Mouse (Mus musculus) liver, postnatal 0 days (tissue): ENCODE measurements around the gene Cbln3. TPM values are rescaled to one million over a fixed set of nuclear protein-coding genes. Genes with fewer than 3 reads are reported as not detected.

Experiments used
- ATAC-seq: fragments of 200-750 bp; cut with Nextera tagmentation; 2 replicates; pipeline ENCODE4 v1.8.0; 2017; ENCODE audit warnings: mild to moderate bottlenecking, moderate library complexity
- DNase-seq: peaks from one replicate; pipeline ENCODE4 v3.0.0-alpha.2; 2016
- H3K27ac ChIP-seq: fragments of 300-500 bp; sonication (generic); 2 replicates; pipeline ENCODE4 v1.5.1; 2014; ENCODE audit warnings: antibody characterized with exemption, moderate library complexity, mild to moderate bottlenecking, low read depth
- H3K27me3 ChIP-seq: fragments of 300-500 bp; sonication (generic); 2 replicates; pipeline ENCODE4 v1.6.1; 2014; ENCODE audit warnings: low read length, control low read depth, mixed read lengths; ENCODE audit not compliant: insufficient read depth
- H3K36me3 ChIP-seq: fragments of 300-500 bp; sonication (generic); replicated peaks from 2 replicates; pipeline ENCODE4 v1.6.1; 2014; ENCODE audit warnings: mild to moderate bottlenecking, control low read depth, low read length, moderate library complexity, mixed read lengths; ENCODE audit not compliant: insufficient read depth
- H3K4me1 ChIP-seq: fragments of 300-500 bp; sonication (generic); 2 replicates; pipeline ENCODE4 v1.6.1; 2014; ENCODE audit warnings: antibody characterized with exemption, mild to moderate bottlenecking, control low read depth; ENCODE audit not compliant: insufficient read depth
- H3K4me2 ChIP-seq: fragments of 300-500 bp; sonication (generic); 2 replicates; pipeline ENCODE4 v1.6.1; 2014; ENCODE audit warnings: low read depth, mild to moderate bottlenecking, low read length, moderate library complexity, mixed read lengths
- H3K4me3 ChIP-seq: fragments of 300-500 bp; sonication (generic); 2 replicates; pipeline ENCODE4 v1.5.1; 2014; ENCODE audit warnings: low read depth, low read length
- H3K9ac ChIP-seq: fragments of 300-500 bp; sonication (generic); replicated peaks from 2 replicates; pipeline ENCODE4 v1.6.1; 2014; ENCODE audit warnings: mild to moderate bottlenecking, moderate library complexity
- H3K9me3 ChIP-seq: fragments of 300-500 bp; sonication (generic); 2 replicates; pipeline ENCODE4 v1.6.1; 2016; ENCODE audit warnings: mild to moderate bottlenecking, control low read depth, low read length, mixed read lengths
- CTCF ChIP-seq: sonication (generic); IDR thresholded peaks from 2 replicates; pipeline ENCODE4 v1.5.1; 2016; ENCODE audit warnings: antibody characterized with exemption, low read depth
- EP300 ChIP-seq: IDR thresholded peaks from 2 replicates; pipeline ENCODE4 v1.6.1; 2016; ENCODE audit warnings: antibody characterized with exemption, low read depth, mild to moderate bottlenecking
- WGBS: fragments of 180-500 bp; shearing (Covaris S2); extraction: QIAGEN DNeasy Blood & Tissue Kit; methylation state at CpG from one replicate; pipeline ENCODE4 v1.1.7; 2014; ENCODE audit not compliant: insufficient replicate concordance; 5-methylcytosine and 5-hydroxymethylcytosine counted together
- polyA plus RNA-seq: library from polyadenylated mRNA; unstranded; fragments of >200 nt; fragmentation: Nextera tagmentation; extraction: Ambion mirVana; gene quantifications from 2 replicates; pipeline ENCODE4 v1.2.1, GENCODE M21; 2015

The Cbln3 gene
- polyA plus RNA-seq, 1 experiment from 2014 or later, result 0.29 TPM

- no peak for TF ChIP-seq EP300
- TF ChIP-seq CTCF, result peak; percentile 97
- H3K27ac ChIP-seq, result no peak overlapping the region
- 34% methylated on average over 14 of the region's 14 CpGs for WGBS
- DNase-seq (peak; percentile 75), ATAC-seq (peak; percentile 68)
- H3K27me3 ChIP-seq, result no peaks in the 10 kb centered on the region
- H3K36me3 ChIP-seq, result no peaks in the 10 kb centered on the region
- no peak overlapping the region for H3K4me2 ChIP-seq
- H3K9ac ChIP-seq, result no peak overlapping the region
- H3K9me3 ChIP-seq, result no peaks in the 10 kb centered on the region
- H3K4me1 ChIP-seq, result no peaks in the 10 kb centered on the region
- H3K4me3 ChIP-seq, result no peak overlapping the region
Observed at GRCm38 (mm10) chr14:55918240-55919082, 34.3 kb upstream of the Cbln3 start.

GRCm38 (mm10) chr14:55913406-55913805 is 29.2 kb upstream of the Cbln3 start:
- no peaks in the 10 kb centered on the region for H3K36me3 ChIP-seq
- no peak overlapping the region for H3K27ac ChIP-seq
- TF ChIP-seq CTCF (no peak), EP300 (no peak)
- DNase-seq, result no peak
- no peaks in the 10 kb centered on the region for H3K9me3 ChIP-seq
- H3K9ac ChIP-seq, result no peak overlapping the region
- no peak overlapping the region for H3K4me3 ChIP-seq
- H3K4me1 ChIP-seq, result no peaks in the 10 kb centered on the region
- no peak overlapping the region for H3K4me2 ChIP-seq
- ATAC-seq, result no peak
- H3K27me3 ChIP-seq, result no peaks in the 10 kb centered on the region
- 27% methylated on average over 4 of the region's 4 CpGs for WGBS

GRCm38 (mm10) chr14:55905518-55905917 is 21.3 kb upstream of the Cbln3 start:
- 24% methylated on average over 1 of the region's 1 CpGs for WGBS
- TF ChIP-seq CTCF, result peak; percentile 56
- TF ChIP-seq EP300, result no peak
- Histone ChIP-seq H3K9ac (no peak overlapping the region), H3K36me3 (no peaks in the 10 kb centered on the region), H3K9me3 (no peaks in the 10 kb centered on the region), H3K27me3 (no peaks in the 10 kb centered on the region), H3K27ac (no peak overlapping the region), H3K4me3 (no peak overlapping the region), H3K4me2 (no peak overlapping the region), H3K4me1 (peaks cover 9% of the 10 kb centered on the region)
- DNase-seq (no peak), ATAC-seq (no peak)

GRCm38 (mm10) chr14:55900414-55900755 is 16.2 kb upstream of the Cbln3 start:
- H3K4me2 ChIP-seq, result peak overlapping the region; percentile 85
- no peaks in the 10 kb centered on the region for H3K9me3 ChIP-seq
- H3K36me3 ChIP-seq, result peaks cover 16% of the 10 kb centered on the region
- H3K27me3 ChIP-seq, result no peaks in the 10 kb centered on the region
- peak overlapping the region; percentile 74; the same call in 1 of the 2 replicates for H3K27ac ChIP-seq
- no peak for TF ChIP-seq CTCF
- TF ChIP-seq EP300, result no peak
- ATAC-seq (no peak; the same call in 1 of the 2 replicates), DNase-seq (no peak)
- peak overlapping the region; percentile 55 for H3K4me3 ChIP-seq
- 5% methylated on average over 12 of the region's 12 CpGs for WGBS
- H3K9ac ChIP-seq, result peak overlapping the region; percentile 74
- peaks cover 17% of the 10 kb centered on the region for H3K4me1 ChIP-seq

- Histone ChIP-seq H3K4me3 (peak within 1 kb of the TSS; percentile 55), H3K4me2 (peak within 1 kb of the TSS; percentile 85), H3K9ac (peak within 1 kb of the TSS; percentile 74), H3K27me3 (no peaks in the 10 kb centered on the region), H3K4me1 (peaks cover 17% of the 10 kb centered on the region), H3K9me3 (no peaks in the 10 kb centered on the region), H3K36me3 (peaks cover 22% of the 10 kb centered on the region), H3K27ac (peak within 1 kb of the TSS; percentile 74)
- 2% methylated on average over 39 of the region's 39 CpGs for WGBS
- no peak for TF ChIP-seq CTCF
- TF ChIP-seq EP300, result no peak
- ATAC-seq (peak; percentile 93), DNase-seq (peak; percentile 86)
Observed at GRCm38 (mm10) chr14:55899701-55900413, 15.7 kb upstream of the Cbln3 start, which contains the start of gene Sdr39u1. Gene Sdr39u1 (minus strand): TSS chr14:55900293.

- Histone ChIP-seq H3K4me2 (peak overlapping the region; percentile 85), H3K4me3 (no peak overlapping the region), H3K9ac (no peak overlapping the region), H3K27me3 (no peaks in the 10 kb centered on the region), H3K27ac (no peak overlapping the region), H3K4me1 (peaks cover 17% of the 10 kb centered on the region), H3K36me3 (peaks cover 31% of the 10 kb centered on the region), H3K9me3 (no peaks in the 10 kb centered on the region)
- DNase-seq, result no peak
- WGBS, result 85% methylated on average over 7 of the region's 7 CpGs
- TF ChIP-seq EP300, result no peak
- no peak for ATAC-seq
Observed at GRCm38 (mm10) chr14:55898947-55899346, 14.8 kb upstream of the Cbln3 start.
